Mouse (Mus musculus) liver, embryonic 14.5 days (tissue): Measurements from ENCODE around the gene Jund. TPM values are rescaled to one million over a fixed set of nuclear protein-coding genes. Genes with fewer than 3 reads are reported as not detected.
A peak's percentile ranks its signal among the peaks of the same experiment; 100 is the strongest.

Source experiments
- ATAC-seq: fragments of 200-750 bp; cut with Nextera tagmentation; 2 replicates; pipeline ENCODE4 v1.8.0; 2017; ENCODE audit warnings: moderate number of reproducible peaks, mild to moderate bottlenecking, moderate library complexity; ENCODE audit not compliant: insufficient read depth
- DNase-seq, 3 experiments: peaks; one replicate each; pipeline ENCODE4 v3.0.0-alpha.2; 2012 to 2013; ENCODE audit warnings: low read depth in 3 of 3, low spot score in 3 of 3
- H3K27ac ChIP-seq: fragments of 300-500 bp; sonication (generic); 2 replicates; pipeline ENCODE4 v1.5.1; 2014; ENCODE audit warnings: moderate library complexity, mild to moderate bottlenecking, control low read depth, inconsistent platforms
- H3K27me3 ChIP-seq: fragments of 300-500 bp; sonication (generic); 2 replicates; pipeline ENCODE4 v1.6.1; 2014; ENCODE audit warnings: mild to moderate bottlenecking, low read length, moderate library complexity; ENCODE audit not compliant: control insufficient read depth, insufficient read depth
- H3K36me3 ChIP-seq: fragments of 300-500 bp; sonication (generic); replicated peaks from 2 replicates; pipeline ENCODE4 v1.6.1; 2014; ENCODE audit warnings: low read depth; ENCODE audit not compliant: control insufficient read depth, insufficient read depth
- H3K4me1 ChIP-seq, 2 experiments: fragments of 200-500 bp in 1 of 2; fragments of 300-500 bp in 1 of 2; sonication (generic) in 1 of 2; replicated peaks; 2 replicates each; pipeline ENCODE4 v1.6.1; 2012 to 2014; ENCODE audit warnings: antibody characterized with exemption in 1 of 2, inconsistent platforms in 1 of 2, low read length in 1 of 2; ENCODE audit not compliant: control insufficient read depth in 2 of 2, insufficient read depth in 2 of 2
- H3K4me2 ChIP-seq: fragments of 300-500 bp; sonication (generic); 2 replicates; pipeline ENCODE4 v1.6.1; 2014; ENCODE audit warnings: low read depth, mild to moderate bottlenecking, control low read depth, moderate library complexity
- H3K4me3 ChIP-seq, 2 experiments: fragments of 200-500 bp in 1 of 2; fragments of 300-500 bp in 1 of 2; sonication (generic) in 1 of 2; 2 replicates each; pipeline ENCODE4 v1.5.1; 2012 to 2014; ENCODE audit warnings: low read depth in 2 of 2, low read length in 2 of 2, mild to moderate bottlenecking in 2 of 2, control low read depth in 1 of 2, inconsistent platforms in 1 of 2, moderate library complexity in 1 of 2; ENCODE audit not compliant: insufficient read depth in 1 of 2
- H3K9ac ChIP-seq: fragments of 300-500 bp; sonication (generic); replicated peaks from 2 replicates; pipeline ENCODE4 v1.6.1; 2014; ENCODE audit warnings: mild to moderate bottlenecking, control low read depth, moderate library complexity
- H3K9me3 ChIP-seq: fragments of 300-500 bp; sonication (generic); 2 replicates; pipeline ENCODE4 v1.6.1; 2016; ENCODE audit warnings: low read length, mixed read lengths; ENCODE audit not compliant: control insufficient read depth
- CTCF ChIP-seq: IDR thresholded peaks from 2 replicates; pipeline ENCODE4 v1.5.1; 2016; ENCODE audit warnings: antibody characterized with exemption, low read depth, control low read depth
- EP300 ChIP-seq: IDR thresholded peaks from 2 replicates; pipeline ENCODE4 v1.6.1; 2016; ENCODE audit warnings: antibody characterized with exemption, low read depth
- WGBS: fragments of 180-500 bp; shearing (Covaris S2); extraction: QIAGEN DNeasy Blood & Tissue Kit; methylation state at CpG from one replicate; pipeline ENCODE4 v1.1.7; 2014; ENCODE audit not compliant: insufficient replicate concordance; 5-methylcytosine and 5-hydroxymethylcytosine counted together
- polyA plus RNA-seq, 2 experiments: library from polyadenylated mRNA; depleted of rRNA in 1 of 2; stranded (reverse) in 1 of 2; unstranded in 1 of 2; fragments of >200 nt; fragmentation: Nextera tagmentation in 1 of 2; extraction: Ambion mirVana in 1 of 2; gene quantifications; 2 replicates each; pipeline versions ENCODE4 v1.2.1 to v1.2.3; 2012 to 2014

Gene Jund
- polyA plus RNA-seq, 2 experiments, result 20.3 to 29.4 TPM

GRCm38 (mm10) chr8:70716521-70717400 is 18.0 kb downstream of the Jund start:
- DNase-seq, result no peak
- WGBS, result 69% methylated on average over 40 of the region's 40 CpGs
- TF ChIP-seq CTCF (no peak), EP300 (no peak)
- ATAC-seq, result no peak
- Histone ChIP-seq H3K9me3 (no peaks in the 10 kb centered on the region), H3K4me3 (no peak overlapping the region), H3K9ac (no peak overlapping the region), H3K36me3 (no peaks in the 10 kb centered on the region), H3K27me3 (no peaks in the 10 kb centered on the region; the same call in 1 of the 2 replicates), H3K27ac (no peak overlapping the region), H3K4me2 (no peak overlapping the region), H3K4me1 (no peaks in the 10 kb centered on the region)

- DNase-seq (peak in 1 of 3 experiments; percentile 23), ATAC-seq (peak; percentile 46; the same call in 1 of the 2 replicates)
- no peak for TF ChIP-seq EP300
- TF ChIP-seq CTCF, result peak; percentile 97
- Histone ChIP-seq H3K4me1 (no peaks in the 10 kb centered on the region), H3K27ac (no peak within 1 kb of the TSS), H3K36me3 (no peaks in the 10 kb centered on the region), H3K9me3 (no peaks in the 10 kb centered on the region), H3K9ac (no peak within 1 kb of the TSS), H3K27me3 (no peaks in the 10 kb centered on the region; the same call in 1 of the 2 replicates), H3K4me2 (no peak within 1 kb of the TSS), H3K4me3 (no peak within 1 kb of the TSS)
- 2% methylated on average over 19 of the region's 19 CpGs for WGBS
These were observed 19.5 kb downstream of the Jund start, which contains the start of gene Gm3336 for GRCm38 (mm10) chr8:70718297-70718696. Gene Gm3336, plus strand, starts transcription at chr8:70718543.

DNA sequence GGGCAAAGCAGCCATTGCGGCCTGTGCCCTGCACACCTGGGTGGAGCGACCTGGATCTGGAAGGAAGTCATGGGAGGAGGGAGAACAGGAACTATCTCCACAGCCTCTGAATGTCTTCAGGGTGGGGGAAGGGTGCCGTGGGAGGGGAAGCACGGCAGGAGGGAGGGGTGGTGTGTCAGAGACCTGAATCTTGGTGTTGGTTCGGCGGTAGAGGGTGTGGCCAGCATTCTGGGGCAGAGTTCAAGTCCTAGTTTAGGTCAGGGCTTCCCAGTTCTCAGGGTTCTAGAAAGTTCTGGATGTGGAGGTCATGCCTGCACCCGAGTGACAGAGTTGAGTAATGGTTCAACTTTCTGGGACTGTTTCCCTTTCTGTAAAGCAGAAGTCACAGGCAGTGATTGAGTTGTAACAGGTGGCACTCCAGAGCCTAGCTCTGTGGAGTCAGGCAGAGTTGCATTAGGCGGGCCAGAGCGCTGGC is 21.1 kb downstream of the Jund start:
- H3K27me3 ChIP-seq, result no peaks in the 10 kb centered on the region; the same call in 1 of the 2 replicates
- no peak overlapping the region for H3K9ac ChIP-seq
- H3K9me3 ChIP-seq, result no peaks in the 10 kb centered on the region
- H3K4me1 ChIP-seq, result no peaks in the 10 kb centered on the region
- no peak overlapping the region for H3K4me2 ChIP-seq
- H3K36me3 ChIP-seq, result no peaks in the 10 kb centered on the region
- 28% methylated on average over 9 of the region's 9 CpGs for WGBS
- no peak overlapping the region for H3K27ac ChIP-seq
- TF ChIP-seq EP300, result no peak
- TF ChIP-seq CTCF, result no peak
- DNase-seq, result no peak
- ATAC-seq, result no peak
- H3K4me3 ChIP-seq, result no peak overlapping the region

DNA sequence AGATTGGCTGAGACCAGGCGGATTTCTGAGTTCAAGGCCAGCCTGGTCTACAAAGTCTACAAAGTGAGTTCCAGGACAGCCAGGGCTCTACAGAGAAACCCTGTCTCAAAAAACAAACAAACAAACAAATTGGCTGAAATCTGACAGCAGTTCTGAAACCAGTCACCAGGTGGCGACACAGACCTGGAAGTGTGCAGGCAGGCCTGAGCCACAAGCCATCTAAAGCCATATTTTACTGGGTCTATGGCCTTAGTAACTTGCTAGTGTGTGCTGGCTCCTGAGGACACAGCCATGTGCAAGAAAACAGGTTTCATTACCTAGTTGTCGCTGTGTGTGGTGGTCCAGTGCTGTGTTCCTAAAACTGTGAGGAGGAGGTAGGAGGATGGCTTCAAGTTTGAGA is 22.0 kb downstream of the Jund start:
- no peak overlapping the region for H3K9ac ChIP-seq
- DNase-seq, result peak; percentile 57 to 62 (median 62)
- H3K9me3 ChIP-seq, result no peaks in the 10 kb centered on the region
- no peak overlapping the region for H3K4me2 ChIP-seq
- TF ChIP-seq CTCF (peak; percentile 97), EP300 (no peak)
- ATAC-seq, result no peak
- no peaks in the 10 kb centered on the region for H3K4me1 ChIP-seq
- H3K27me3 ChIP-seq, result no peaks in the 10 kb centered on the region; the same call in 1 of the 2 replicates
- no peaks in the 10 kb centered on the region for H3K36me3 ChIP-seq
- WGBS, result 5% methylated on average over 3 of the region's 3 CpGs
- no peak overlapping the region for H3K4me3 ChIP-seq
- no peak overlapping the region for H3K27ac ChIP-seq

DNA sequence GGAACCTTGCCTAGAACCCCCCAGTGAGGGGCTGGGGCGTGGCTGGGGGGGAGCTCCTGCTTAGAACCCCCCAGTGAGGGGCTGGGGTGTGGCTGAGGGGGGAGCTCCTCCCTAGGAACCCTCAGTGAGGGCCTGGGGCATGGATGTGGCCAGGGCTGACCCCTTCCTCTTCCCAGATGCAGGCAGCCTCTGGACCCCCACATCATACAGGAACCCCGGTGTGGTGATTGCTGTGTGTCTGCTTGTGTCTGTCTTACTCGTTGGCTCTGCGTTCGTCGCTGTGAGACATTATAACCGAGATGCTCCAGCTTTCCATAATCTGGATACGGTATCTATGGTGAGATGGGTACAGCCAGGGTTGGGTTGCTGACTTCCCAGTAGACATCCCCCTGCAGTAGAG is 22.9 kb downstream of the Jund start:
- H3K36me3 ChIP-seq, result no peaks in the 10 kb centered on the region
- H3K27ac ChIP-seq, result no peak overlapping the region
- WGBS, result 75% methylated on average over 8 of the region's 8 CpGs
- peaks cover 5% of the 10 kb centered on the region for H3K27me3 ChIP-seq
- H3K4me3 ChIP-seq, result no peak overlapping the region
- no peak for TF ChIP-seq EP300
- TF ChIP-seq CTCF, result no peak
- H3K4me2 ChIP-seq, result no peak overlapping the region
- ATAC-seq, result no peak
- H3K4me1 ChIP-seq, result no peaks in the 10 kb centered on the region
- no peaks in the 10 kb centered on the region for H3K9me3 ChIP-seq
- DNase-seq, result no peak
- H3K9ac ChIP-seq, result no peak overlapping the region
